Mouse (Mus musculus) MEL (cell line): ENCODE measurements around the gene Cops7a.

ENCODE experiments used
- CTCF ChIP-seq, 3 experiments: IDR thresholded peaks in 2 of 3; conservative IDR thresholded peaks in 1 of 3; 2 replicates each; pipeline ENCODE4 v1.5.1; 2011 to 2012; ENCODE audit warnings: low read length in 3 of 3, low read depth in 2 of 3, mild to moderate bottlenecking in 2 of 3, improper control_type of control experiment in 1 of 3, inconsistent platforms in 1 of 3, mixed read lengths in 1 of 3, moderate library complexity in 1 of 3; ENCODE audit not compliant: control insufficient read depth in 1 of 3, insufficient read depth in 1 of 3, poor library complexity in 1 of 3, severe bottlenecking in 1 of 3
- GATA1 ChIP-seq: IDR thresholded peaks from 2 replicates; pipeline ENCODE4 v1.6.1; 2011; ENCODE audit warnings: low read depth, low read length, improper control_type of control experiment
- MAZ ChIP-seq: IDR thresholded peaks from 2 replicates; pipeline ENCODE4 v1.6.1; 2012; ENCODE audit warnings: low read depth, mild to moderate bottlenecking, inconsistent platforms, low read length, improper control_type of control experiment
- POLR2A ChIP-seq, 2 experiments: IDR thresholded peaks; 2 replicates each; pipeline ENCODE4 v1.6.1; 2011 to 2012; ENCODE audit warnings: low read length in 2 of 2, mild to moderate bottlenecking in 2 of 2, control low read depth in 1 of 2, improper control_type of control experiment in 1 of 2, low read depth in 1 of 2, moderate library complexity in 1 of 2; ENCODE audit not compliant: control insufficient read depth in 1 of 2, insufficient read depth in 1 of 2, poor library complexity in 1 of 2
- RAD21 ChIP-seq: IDR thresholded peaks from 2 replicates; pipeline ENCODE4 v1.6.1; 2011; ENCODE audit warnings: mild to moderate bottlenecking, low read depth, low read length, improper control_type of control experiment
- TCF12 ChIP-seq: IDR thresholded peaks from 2 replicates; pipeline ENCODE4 v1.6.1; 2014; ENCODE audit warnings: low read depth, mild to moderate bottlenecking, inconsistent platforms, low read length, improper control_type of control experiment, moderate library complexity

DNA sequence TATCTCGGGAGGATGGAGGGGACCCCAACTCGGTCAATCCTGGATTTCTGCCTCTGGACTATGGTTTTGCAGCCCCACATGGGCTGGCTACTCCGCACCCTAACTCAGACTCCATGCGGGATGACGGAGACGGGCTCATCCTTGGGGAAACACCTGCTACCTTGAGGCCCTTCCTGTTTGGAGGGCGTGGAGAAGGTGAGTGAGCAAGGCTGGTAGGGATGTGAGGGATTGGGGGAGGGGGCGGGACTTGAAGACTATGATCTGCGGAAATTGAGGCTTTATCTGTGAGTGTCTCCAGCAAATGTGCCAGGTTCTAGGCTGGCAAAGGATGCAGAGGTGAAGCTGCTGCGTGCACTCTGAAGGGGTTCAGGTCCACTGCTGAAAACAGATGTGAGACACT is 34.2 kb upstream of the Cops7a start:
- TF ChIP-seq TCF12 = no peak
- no peak for TF ChIP-seq GATA1
- no peak for TF ChIP-seq RAD21
- no peak for TF ChIP-seq CTCF (IDR thresholded peaks at IDR 0.05 in 2 of 3, conservative IDR thresholded peaks at IDR 0.05 in 1 of 3; ENCODE audit: control insufficient read depth in 1 of 3, insufficient read depth in 1 of 3, low read depth in 2 of 3, low read length in 3 of 3, poor library complexity in 1 of 3, severe bottlenecking in 1 of 3)
- TF ChIP-seq POLR2A (IDR thresholded peaks at IDR 0.05; ENCODE audit: control insufficient read depth in 1 of 2, insufficient read depth in 1 of 2, low read depth in 1 of 2, low read length in 2 of 2, poor library complexity in 1 of 2) = no peak
- TF ChIP-seq MAZ = no peak
